In the genomic region with DNA sequence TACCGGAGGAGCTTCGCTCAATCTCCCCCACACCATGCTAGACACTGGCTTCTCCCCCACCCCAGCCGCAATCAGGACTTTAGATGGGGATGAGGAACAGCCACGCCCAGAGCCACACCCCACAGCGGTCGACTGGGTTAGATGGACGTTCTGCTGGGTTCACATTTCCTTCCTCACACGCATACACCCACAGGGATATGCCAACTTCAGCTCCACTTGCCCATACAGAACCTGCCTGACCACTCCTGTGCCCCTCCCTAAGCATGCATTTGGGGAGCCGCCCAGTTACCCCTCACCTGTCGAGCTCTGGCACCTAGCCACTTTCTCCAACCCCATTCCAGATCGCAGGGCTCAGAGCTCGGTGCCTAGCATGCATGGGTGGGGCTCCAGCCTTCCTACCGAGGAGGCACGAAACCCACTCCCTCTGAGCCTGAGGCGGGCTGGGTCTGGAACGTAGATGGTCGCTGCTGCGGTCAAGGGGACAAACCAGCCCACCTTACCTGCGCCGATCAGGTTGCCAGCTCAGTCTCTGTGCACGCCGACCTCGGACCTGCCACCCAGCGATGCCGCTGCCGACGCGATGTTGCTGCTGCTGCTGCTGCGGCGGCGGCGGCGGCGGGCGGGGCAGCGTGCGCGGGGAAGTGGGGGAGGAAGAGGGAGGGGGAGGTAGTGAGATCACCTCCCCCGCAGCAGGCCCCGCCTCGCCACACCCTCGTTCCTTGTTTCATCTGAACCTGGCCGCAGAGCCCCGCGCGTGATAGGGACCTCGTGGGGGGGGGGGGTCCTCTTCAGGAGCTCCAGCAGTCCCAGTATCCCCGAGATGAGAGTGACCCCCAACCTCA, we compare ENCODE assay signal across 8 mouse cellular contexts. TPM values are rescaled to one million over a fixed set of nuclear protein-coding genes. Genes with fewer than 3 reads are reported as not detected.
DNase-seq lines count a peak whose midpoint lies in the region; ATAC-seq and TF ChIP-seq lines count a peak whose summit lies in the region.

No protein-coding gene starts in this region.

- TF ChIP-seq CTCF in cerebellum, adult 2 months (IDR thresholded peaks at IDR 0.05; ENCODE audit: borderline replicate concordance, insufficient read depth, low read depth, low read length) = no peak
- TF ChIP-seq CTCF in spleen, adult 2 months (IDR thresholded peaks at IDR 0.05; ENCODE audit: extremely low read depth, insufficient read depth, insufficient read length, insufficient replicate concordance) = no peak

- H3K4me2 ChIP-seq in heart, embryonic 11.5 days = peak overlapping the region; percentile 63
- H3K4me2 ChIP-seq in kidney, embryonic 16.5 days (replicated peaks; ENCODE audit: low read depth, low read length) = peak overlapping the region; percentile 73

- H3K27me3 ChIP-seq in cerebellum, adult 2 months (ENCODE audit: control insufficient read depth, insufficient read depth, low read length) = no peaks in the 10 kb centered on the region
- H3K27me3 ChIP-seq in heart, embryonic 11.5 days (ENCODE audit: control insufficient read depth, insufficient read depth, low read length) = peaks cover 30% of the 10 kb centered on the region
- H3K27me3 ChIP-seq in kidney, embryonic 16.5 days (ENCODE audit: insufficient read depth, low read length) = peaks cover 19% of the 10 kb centered on the region
- H3K27me3 ChIP-seq in spleen, adult 2 months (ENCODE audit: control insufficient read depth, insufficient read depth, low read length) = no peaks in the 10 kb centered on the region

- no peak overlapping the region for H3K9ac ChIP-seq in heart, embryonic 11.5 days (ENCODE audit: low read depth, low read length)
- peak overlapping the region; percentile 35; the same call in 1 of the 2 replicates for H3K9ac ChIP-seq in kidney, embryonic 16.5 days (replicated peaks; ENCODE audit: low read length)

- ATAC-seq in heart, embryonic 11.5 days (replicated peaks; ENCODE audit: insufficient number of reproducible peaks, low FRiP score, low TSS enrichment) = no peak
- peak; percentile 77 for ATAC-seq in kidney, embryonic 16.5 days (ENCODE audit: low FRiP score, low TSS enrichment)

- H3K4me3 ChIP-seq in cerebellum, adult 2 months (replicated peaks; ENCODE audit: insufficient read depth, low read depth, low read length) = peak overlapping the region; percentile 99
- H3K4me3 ChIP-seq in heart, embryonic 11.5 days (ENCODE audit: low read depth, low read length) = peak overlapping the region; percentile 39
- peak overlapping the region; percentile 47 for H3K4me3 ChIP-seq in kidney, embryonic 16.5 days (ENCODE audit: low read length)
- H3K4me3 ChIP-seq in spleen, adult 2 months (ENCODE audit: extremely low read depth, insufficient read depth, insufficient read length) = peak overlapping the region; percentile 77

- H3K9me3 ChIP-seq in heart, embryonic 11.5 days (replicated peaks; ENCODE audit: control insufficient read depth, low read length) = no peaks in the 10 kb centered on the region
- no peaks in the 10 kb centered on the region for H3K9me3 ChIP-seq in kidney, embryonic 16.5 days (ENCODE audit: low read length)

- peak; percentile 56 for TF ChIP-seq POLR2A in cerebellum, adult 2 months (IDR thresholded peaks at IDR 0.05; ENCODE audit: borderline replicate concordance, insufficient read depth, low read length)
- TF ChIP-seq POLR2A in spleen, adult 2 months (IDR thresholded peaks at IDR 0.05; ENCODE audit: low read depth, low read length) = no peak

- peak overlapping the region; percentile 93 for H3K27ac ChIP-seq in cerebellum, adult 2 months (ENCODE audit: insufficient read depth, low read length)
- H3K27ac ChIP-seq in heart, embryonic 11.5 days (ENCODE audit: low read depth, low read length) = no peak overlapping the region
- peak overlapping the region; percentile 87 for H3K27ac ChIP-seq in kidney, embryonic 16.5 days (ENCODE audit: low read length)
- no peak overlapping the region for H3K27ac ChIP-seq in spleen, adult 2 months (ENCODE audit: insufficient read depth, low read length)

- no peaks in the 10 kb centered on the region for H3K36me3 ChIP-seq in heart, embryonic 11.5 days (ENCODE audit: control insufficient read depth, insufficient read depth, low read length)
- no peaks in the 10 kb centered on the region for H3K36me3 ChIP-seq in kidney, embryonic 16.5 days (ENCODE audit: insufficient read depth, low read length)
- H3K36me3 ChIP-seq in spleen, adult 2 months (ENCODE audit: control insufficient read depth, insufficient read depth, low read length) = no peaks in the 10 kb centered on the region

- 9% methylated on average over 31 of the region's 48 CpGs for WGBS in cerebellum, adult 2 months
- 13% methylated on average over 30 of the region's 48 CpGs for WGBS in heart, embryonic 11.5 days (ENCODE audit: insufficient replicate concordance)
- 26% methylated on average over 34 of the region's 48 CpGs for WGBS in kidney, embryonic 16.5 days
- 21% methylated on average over 35 of the region's 48 CpGs for whole genome bisulfite sequencing in spleen, adult 2 months

- DNase-seq in spleen, adult 18-20 months = peak; percentile 39 to 63
- DNase-seq in spleen, adult 12 weeks (ENCODE audit: low spot score) = no peak
- DNase-seq in cerebellum, adult 2 months = peak; percentile 63 to 74
- peak; percentile 37 to 42 for DNase-seq in lung, postnatal 4 days
- DNase-seq in spleen, adult 2 months (ENCODE audit: low read depth in 1 of 2, low spot score in 2 of 2) = peak; percentile 15 to 59
- DNase-seq in gastrocnemius, adult 18-20 months (ENCODE audit: low spot score) = no peak

- H3K4me1 ChIP-seq in cerebellum, adult 2 months (ENCODE audit: control insufficient read depth, insufficient read depth, low read length) = peaks cover 5% of the 10 kb centered on the region; the same call in 1 of the 2 replicates
- H3K4me1 ChIP-seq in heart, embryonic 11.5 days (ENCODE audit: control insufficient read depth, insufficient read depth, low read length) = no peaks in the 10 kb centered on the region
- peaks cover 6% of the 10 kb centered on the region; the same call in 1 of the 2 replicates for H3K4me1 ChIP-seq in kidney, embryonic 16.5 days (ENCODE audit: insufficient read depth, low read length)
- peaks cover 6% of the 10 kb centered on the region; the same call in 1 of the 2 replicates for H3K4me1 ChIP-seq in spleen, adult 2 months (ENCODE audit: control insufficient read depth, insufficient read depth, insufficient read length)

RNA-seq across cellular contexts. Expression of a gene that starts 11.5 kb away (rescaled TPM):
- 0.16 and 0.41 TPM in 2 replicates for polyA plus RNA-seq in cerebellum, adult 2 months (2012; rRNA removed)
- not detected in 2 replicates for polyA plus RNA-seq in heart, embryonic 11.5 days (2014; fragmentation: Nextera tagmentation; extraction: Ambion mirVana)
- polyA plus RNA-seq in kidney, embryonic 16.5 days (2015; fragmentation: Nextera tagmentation; extraction: Ambion mirVana) = 7.1 and 7.7 TPM in 2 replicates
- polyA plus RNA-seq in spleen, adult 2 months (2012; rRNA removed) = 0.05 and 0.07 TPM in 2 replicates
- total RNA-seq in gastrocnemius, adult 18-20 months (2021) = not detected

RNA-seq across cellular contexts. Expression of a gene that starts 15.5 kb away (rescaled TPM):
- polyA plus RNA-seq in cerebellum, adult 2 months (2012; rRNA removed) = 97.0 and 98.1 TPM in 2 replicates
- 1.3 and 2.2 TPM in 2 replicates for polyA plus RNA-seq in heart, embryonic 11.5 days (2014; fragmentation: Nextera tagmentation; extraction: Ambion mirVana)
- polyA plus RNA-seq in kidney, embryonic 16.5 days (2015; fragmentation: Nextera tagmentation; extraction: Ambion mirVana) = 7.9 and 10.3 TPM in 2 replicates
- polyA plus RNA-seq in spleen, adult 2 months (2012; rRNA removed) = 4.4 and 5.5 TPM in 2 replicates
- total RNA-seq in gastrocnemius, adult 18-20 months (2021) = 1 to 10 TPM; 1.5 to 2.7 TPM

RNA-seq across cellular contexts. Expression of a gene that starts 41.3 kb away (rescaled TPM):
- polyA plus RNA-seq in cerebellum, adult 2 months (2012; rRNA removed) = 5.4 and 5.9 TPM in 2 replicates
- 0.96 and 1.3 TPM in 2 replicates for polyA plus RNA-seq in heart, embryonic 11.5 days (2014; fragmentation: Nextera tagmentation; extraction: Ambion mirVana)
- polyA plus RNA-seq in kidney, embryonic 16.5 days (2015; fragmentation: Nextera tagmentation; extraction: Ambion mirVana) = 4.3 and 4.8 TPM in 2 replicates
- polyA plus RNA-seq in spleen, adult 2 months (2012; rRNA removed) = 289 and 344 TPM in 2 replicates
- under 1 TPM; 0.33 to 0.43 TPM for total RNA-seq in gastrocnemius, adult 18-20 months (2021)

RNA-seq across cellular contexts. Expression of a gene that starts 41.3 kb away (rescaled TPM):
- polyA plus RNA-seq in cerebellum, adult 2 months (2012; rRNA removed) = 92.3 and 96.2 TPM in 2 replicates
- 94.3 and 96.5 TPM in 2 replicates for polyA plus RNA-seq in heart, embryonic 11.5 days (2014; fragmentation: Nextera tagmentation; extraction: Ambion mirVana)
- 147 and 159 TPM in 2 replicates for polyA plus RNA-seq in kidney, embryonic 16.5 days (2015; fragmentation: Nextera tagmentation; extraction: Ambion mirVana)
- 36.8 and 42.8 TPM in 2 replicates for polyA plus RNA-seq in spleen, adult 2 months (2012; rRNA removed)
- 10 to 100 TPM; 50.2 to 56.5 TPM for total RNA-seq in gastrocnemius, adult 18-20 months (2021)

RNA-seq across cellular contexts. Expression of a gene that starts 50.2 kb away (rescaled TPM):
- 9.7 and 11.0 TPM in 2 replicates for polyA plus RNA-seq in cerebellum, adult 2 months (2012; rRNA removed)
- 51.6 and 64.0 TPM in 2 replicates for polyA plus RNA-seq in heart, embryonic 11.5 days (2014; fragmentation: Nextera tagmentation; extraction: Ambion mirVana)
- polyA plus RNA-seq in kidney, embryonic 16.5 days (2015; fragmentation: Nextera tagmentation; extraction: Ambion mirVana) = 65.1 and 66.2 TPM in 2 replicates
- polyA plus RNA-seq in spleen, adult 2 months (2012; rRNA removed) = 13.3 and 17.9 TPM in 2 replicates
- 1 to 10 TPM; 1.6 to 2.0 TPM for total RNA-seq in gastrocnemius, adult 18-20 months (2021)

Comparison
In these comparisons a context has a peak if more than half of its experiments do, and no peak if none do; other contexts are left out.
1. DNase-seq: peak in spleen, adult 18-20 months (2 of 2), cerebellum, adult 2 months (2 of 2), lung, postnatal 4 days (2 of 2) and spleen, adult 2 months (2 of 2); none in spleen, adult 12 weeks (single experiment) and gastrocnemius, adult 18-20 months (single experiment).
2. H3K27ac ChIP-seq: peak in cerebellum, adult 2 months (single experiment) and kidney, embryonic 16.5 days (single experiment); none in heart, embryonic 11.5 days (single experiment) and spleen, adult 2 months (single experiment).
3. H3K4me3 ChIP-seq: peak in every context shown above with its lines; median percentile 99 in cerebellum, adult 2 months; 77 in spleen, adult 2 months; 47 in kidney, embryonic 16.5 days; 39 in heart, embryonic 11.5 days.
4. RNA of a gene that starts 41.3 kb away (polyA plus RNA-seq): 289 to 344 TPM in spleen, adult 2 months; 5.4 to 5.9 TPM in cerebellum, adult 2 months, 4.3 to 4.8 TPM in kidney, embryonic 16.5 days and 0.96 to 1.3 TPM in heart, embryonic 11.5 days; every median in the first group is over 10 times any median in the second.